Mouse (Mus musculus): ENCODE results near the gene Shisa8. TPM values are rescaled to one million over a fixed set of nuclear protein-coding genes. Genes with fewer than 3 reads are reported as not detected.

Shisa8 gene
- polyA plus RNA-seq, 1 experiment from 2014 or later, result 0.55 TPM

MicroRNAs within 50 kb of the gene (microRNA counts, 519-probe panel; counts per million panel counts)
- microRNA mmu-miR-33, result 2,526 counts per million, percentile 45 among the panel's probes with 10 or more counts

Small RNA genes within 50 kb of the gene (microRNA-seq; reads per million reads assigned to microRNA genes)
- 56.3 reads per million, percentile 44 among the genes with 10 or more reads in this experiment for gene Mir33

Other genes with a start within 250 kb of the Shisa8 start
- gene 1700029P11Rik, start 232.3 kb downstream of the Shisa8 start, polyA plus RNA-seq (2015; fragmentation: Nextera tagmentation; extraction: Ambion mirVana), result not detected in 2 replicates
- 72.0 and 77.0 TPM in 2 replicates for gene Xrcc6, start 225.0 kb downstream of the Shisa8 start, polyA plus RNA-seq (2015; fragmentation: Nextera tagmentation; extraction: Ambion mirVana)
- 21.6 and 22.7 TPM in 2 replicates for gene Desi1, start 179.0 kb downstream of the Shisa8 start, polyA plus RNA-seq (2015; fragmentation: Nextera tagmentation; extraction: Ambion mirVana)
- gene Snu13, start 165.2 kb downstream of the Shisa8 start, polyA plus RNA-seq (2015; fragmentation: Nextera tagmentation; extraction: Ambion mirVana), result 260 and 272 TPM in 2 replicates
- not detected in 2 replicates for gene 4930407I10Rik, start 153.7 kb downstream of the Shisa8 start, polyA plus RNA-seq (2015; fragmentation: Nextera tagmentation; extraction: Ambion mirVana)
- not detected in 2 replicates for gene Mei1, start 142.8 kb downstream of the Shisa8 start, polyA plus RNA-seq (2015; fragmentation: Nextera tagmentation; extraction: Ambion mirVana)
- 16.9 and 17.1 TPM in 2 replicates for gene Ccdc134, start 84.9 kb downstream of the Shisa8 start, polyA plus RNA-seq (2015; fragmentation: Nextera tagmentation; extraction: Ambion mirVana)
- gene Srebf2, start 65.6 kb downstream of the Shisa8 start, polyA plus RNA-seq (2015; fragmentation: Nextera tagmentation; extraction: Ambion mirVana), result 105 and 108 TPM in 2 replicates
- not detected in 2 replicates for gene Tnfrsf13c, start 11.6 kb upstream of the Shisa8 start, polyA plus RNA-seq (2015; fragmentation: Nextera tagmentation; extraction: Ambion mirVana)
- 65.1 and 65.7 TPM in 2 replicates for gene Cenpm, start 31.9 kb upstream of the Shisa8 start, polyA plus RNA-seq (2015; fragmentation: Nextera tagmentation; extraction: Ambion mirVana)
- gene 1500009C09Rik, start 39.6 kb upstream of the Shisa8 start, polyA plus RNA-seq (2015; fragmentation: Nextera tagmentation; extraction: Ambion mirVana), result not detected in 2 replicates
- 1.8 and 1.9 TPM in 2 replicates for gene Sept3, start 62.1 kb upstream of the Shisa8 start, polyA plus RNA-seq (2015; fragmentation: Nextera tagmentation; extraction: Ambion mirVana)
- gene Wbp2nl, start 86.1 kb upstream of the Shisa8 start, polyA plus RNA-seq (2015; fragmentation: Nextera tagmentation; extraction: Ambion mirVana), result 0.25 and 0.38 TPM in 2 replicates
- gene Naga, start 126.1 kb upstream of the Shisa8 start, polyA plus RNA-seq (2015; fragmentation: Nextera tagmentation; extraction: Ambion mirVana), result 55.9 and 66.4 TPM in 2 replicates
- gene Pheta2, start 126.1 kb upstream of the Shisa8 start, polyA plus RNA-seq (2015; fragmentation: Nextera tagmentation; extraction: Ambion mirVana), result 14.1 and 15.6 TPM in 2 replicates
- 243 and 250 TPM in 2 replicates for gene Smdt1, start 126.1 kb upstream of the Shisa8 start, polyA plus RNA-seq (2015; fragmentation: Nextera tagmentation; extraction: Ambion mirVana)
- gene Ndufa6, start 141.5 kb upstream of the Shisa8 start, polyA plus RNA-seq (2015; fragmentation: Nextera tagmentation; extraction: Ambion mirVana), result 313 and 340 TPM in 2 replicates
- gene Cyp2d22, start 167.4 kb upstream of the Shisa8 start, polyA plus RNA-seq (2015; fragmentation: Nextera tagmentation; extraction: Ambion mirVana), result 9.7 and 12.7 TPM in 2 replicates
- not detected in 2 replicates for gene Cyp2d11, start 181.2 kb upstream of the Shisa8 start, polyA plus RNA-seq (2015; fragmentation: Nextera tagmentation; extraction: Ambion mirVana)
- 0.18 and 0.63 TPM in 2 replicates for gene Cyp2d10, start 194.4 kb upstream of the Shisa8 start, polyA plus RNA-seq (2015; fragmentation: Nextera tagmentation; extraction: Ambion mirVana)
- not detected in 2 replicates for gene Cyp2d9, start 220.6 kb upstream of the Shisa8 start, polyA plus RNA-seq (2015; fragmentation: Nextera tagmentation; extraction: Ambion mirVana)